Mouse (Mus musculus) G1E (cell line): Measurements from ENCODE around the gene Pfkl. TPM values are rescaled to one million over a fixed set of nuclear protein-coding genes. Genes with fewer than 3 reads are reported as not detected.

ENCODE experiments used
- ATAC-seq: 2 replicates; pipeline ENCODE4 v1.8.0; 2016; ENCODE audit warnings: mild to moderate bottlenecking; ENCODE audit not compliant: insufficient number of reproducible peaks, poor library complexity, low FRiP score, severe bottlenecking; ENCODE audit errors: extremely low read depth
- DNase-seq: peaks from one replicate; pipeline ENCODE4 v3.0.0; 2012; ENCODE audit warnings: low spot score
- H3K27me3 ChIP-seq: 2 replicates; pipeline ENCODE4 v1.6.1; 2012; ENCODE audit warnings: mild to moderate bottlenecking, low read length, inconsistent platforms; ENCODE audit not compliant: insufficient read depth
- H3K36me3 ChIP-seq: replicated peaks from 2 replicates; pipeline ENCODE3; 2012; ENCODE audit warnings: mild to moderate bottlenecking, inconsistent platforms
- H3K4me1 ChIP-seq: 2 replicates; pipeline ENCODE4 v1.6.1; 2012; ENCODE audit warnings: low read depth, low read length, inconsistent platforms, mixed read lengths; ENCODE audit not compliant: insufficient read depth
- H3K4me3 ChIP-seq: 2 replicates; pipeline ENCODE4 v1.5.1; 2012; ENCODE audit warnings: low read depth, mild to moderate bottlenecking, inconsistent platforms, low read length, moderate library complexity, mixed read lengths
- H3K9me3 ChIP-seq: replicated peaks from 2 replicates; pipeline ENCODE4 v1.6.1; 2012; ENCODE audit warnings: inconsistent platforms
- CTCF ChIP-seq: IDR thresholded peaks from 2 replicates; pipeline ENCODE4 v1.5.1; 2012; ENCODE audit warnings: low read depth, low read length, inconsistent platforms, mixed read lengths
- GATA1 ChIP-seq: IDR thresholded peaks from 2 replicates; pipeline ENCODE4 v1.6.1; 2012; ENCODE audit warnings: borderline replicate concordance, low read length, inconsistent platforms, mixed read lengths
- GATA2 ChIP-seq: IDR thresholded peaks from 2 replicates; pipeline ENCODE4 v1.6.1; 2012; ENCODE audit warnings: low read depth, low read length, inconsistent platforms, borderline replicate concordance
- POLR2AphosphoS5 ChIP-seq: IDR thresholded peaks from 2 replicates; pipeline ENCODE4 v1.6.1; 2012; ENCODE audit warnings: low read depth, low read length, inconsistent platforms; ENCODE audit not compliant: insufficient replicate concordance
- TAL1 ChIP-seq: conservative IDR thresholded peaks from 2 replicates; pipeline ENCODE4 v1.6.1; 2012; ENCODE audit warnings: low read depth, low read length, inconsistent platforms, mixed read lengths
- polyA plus RNA-seq: library from polyadenylated mRNA; stranded (reverse); fragments of >175 nt; gene quantifications from 2 replicates; pipeline ENCODE4 v1.2.3, GENCODE M21; 2012
- total RNA-seq, 2 experiments: library from RNA; stranded (forward) in 1 of 2; stranded (reverse) in 1 of 2; fragments of 200-1000 nt in 1 of 2; fragments of >200 nt in 1 of 2; fragmentation: Nextera tagmentation in 1 of 2; gene quantifications; 2 replicates each; pipeline ENCODE4 v1.2.3; 2014 to 2017

Pfkl gene
- total and polyA plus RNA-seq, 3 experiments, result 38.5 to 182 (median 89.1) TPM

DNA sequence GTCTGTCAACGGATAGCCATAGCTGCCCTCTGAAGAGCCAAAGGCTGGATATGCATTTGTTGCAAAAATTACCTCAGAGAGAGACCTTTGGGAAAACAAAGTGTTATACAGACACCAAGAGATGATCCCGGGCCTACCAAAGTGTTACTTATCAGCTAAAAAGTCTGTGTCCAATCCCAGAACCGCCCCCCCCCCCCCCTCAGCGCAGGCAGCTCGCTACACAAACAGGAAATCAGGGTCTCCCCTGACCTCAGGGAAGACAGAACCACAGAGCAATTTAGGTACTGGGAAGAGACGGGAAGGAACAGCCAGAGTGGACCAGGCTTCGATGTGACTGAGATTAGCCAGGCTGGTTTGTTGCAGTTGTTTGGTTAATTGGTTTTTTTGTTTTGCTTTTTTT lies 2.7 kb downstream of the Pfkl start:
- H3K4me3 ChIP-seq, result peak overlapping the region; percentile 91; the same call in 1 of the 2 replicates
- TF ChIP-seq TAL1 (no peak), POLR2AphosphoS5 (no peak), GATA2 (no peak), GATA1 (no peak), CTCF (no peak)
- peaks cover 62% of the 10 kb centered on the region for H3K4me1 ChIP-seq
- no peaks in the 10 kb centered on the region for H3K27me3 ChIP-seq
- no peak for ATAC-seq
- peaks cover 65% of the 10 kb centered on the region for H3K36me3 ChIP-seq
- H3K9me3 ChIP-seq, result no peaks in the 10 kb centered on the region
- DNase-seq, result no peak

DNA sequence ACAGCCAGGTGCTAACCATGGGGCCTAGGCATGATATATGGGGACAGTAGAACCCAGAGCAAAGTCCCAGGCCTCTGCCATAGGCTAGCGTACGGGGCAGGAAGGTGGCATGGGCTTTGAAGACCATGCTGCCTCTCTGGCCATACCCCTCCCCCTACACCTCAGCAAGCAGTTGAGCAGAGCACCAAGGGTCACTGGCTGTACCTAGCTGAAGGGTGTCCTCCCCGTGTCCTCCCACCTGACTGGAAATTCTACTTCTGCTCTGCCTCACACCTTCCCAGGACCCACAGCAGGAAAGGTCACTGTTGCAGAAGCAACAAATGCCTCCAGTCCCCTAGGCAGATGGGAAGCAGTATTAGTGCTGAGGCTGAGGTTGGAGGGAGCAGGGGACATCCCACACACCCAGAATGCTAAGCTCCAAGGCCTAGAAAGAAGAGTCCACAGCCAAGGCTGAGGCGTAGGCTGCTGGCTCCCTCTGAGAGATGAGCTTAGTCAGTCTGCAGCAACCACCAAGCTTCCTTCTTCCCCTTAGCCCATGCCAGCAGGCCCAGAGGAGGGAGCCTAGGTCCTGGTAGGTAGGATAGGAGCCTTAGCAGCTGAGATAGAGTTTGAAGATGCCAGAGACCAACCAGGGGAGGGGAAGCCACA lies 4.0 kb downstream of the Pfkl start:
- peaks cover 70% of the 10 kb centered on the region for H3K4me1 ChIP-seq

DNA sequence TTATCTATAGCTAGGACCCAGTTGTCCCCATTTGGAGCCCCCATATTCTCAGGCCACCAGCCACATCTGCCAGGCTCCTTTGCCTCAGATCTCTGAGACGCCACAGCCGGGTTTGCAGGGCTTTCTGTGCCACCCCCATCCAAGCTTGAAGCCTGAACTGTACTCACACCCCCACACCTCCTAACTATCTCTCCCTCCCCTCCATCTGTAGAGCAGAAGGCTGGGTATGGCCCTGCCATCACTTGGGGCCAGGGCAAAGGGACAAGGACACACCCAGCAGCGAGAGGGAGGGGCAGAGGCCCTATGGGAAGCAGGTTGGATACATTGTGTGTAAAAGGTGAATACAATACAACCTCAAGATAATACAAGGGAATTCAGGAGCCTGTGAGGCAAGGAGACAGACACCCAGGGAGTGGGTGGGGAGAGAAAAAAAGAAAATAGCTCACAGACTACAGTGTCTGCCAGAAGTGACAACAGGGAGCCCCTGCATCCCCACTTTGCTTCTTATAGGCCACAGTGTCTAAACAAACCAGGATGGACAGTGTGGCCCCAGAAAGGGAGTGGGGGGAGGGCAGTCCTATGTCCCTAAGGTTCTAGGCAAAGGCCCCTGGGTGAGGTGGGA lies 5.3 kb downstream of the Pfkl start:
- Histone ChIP-seq H3K9me3 (no peaks in the 10 kb centered on the region), H3K36me3 (peaks cover 91% of the 10 kb centered on the region), H3K27me3 (no peaks in the 10 kb centered on the region), H3K4me3 (peak overlapping the region; percentile 28; the same call in 1 of the 2 replicates), H3K4me1 (peaks cover 63% of the 10 kb centered on the region)
- ATAC-seq, result no peak
- TF ChIP-seq CTCF (no peak), POLR2AphosphoS5 (no peak)
- no peak for DNase-seq

More for the DNA sequence above, 4.0 kb downstream of the Pfkl start:
- Histone ChIP-seq H3K4me3 (peak overlapping the region; percentile 91; the same call in 1 of the 2 replicates), H3K9me3 (no peaks in the 10 kb centered on the region), H3K27me3 (no peaks in the 10 kb centered on the region), H3K36me3 (peaks cover 78% of the 10 kb centered on the region)
- DNase-seq (no peak), ATAC-seq (no peak)
- no peak for TF ChIP-seq CTCF
- no peak for TF ChIP-seq GATA1

DNA sequence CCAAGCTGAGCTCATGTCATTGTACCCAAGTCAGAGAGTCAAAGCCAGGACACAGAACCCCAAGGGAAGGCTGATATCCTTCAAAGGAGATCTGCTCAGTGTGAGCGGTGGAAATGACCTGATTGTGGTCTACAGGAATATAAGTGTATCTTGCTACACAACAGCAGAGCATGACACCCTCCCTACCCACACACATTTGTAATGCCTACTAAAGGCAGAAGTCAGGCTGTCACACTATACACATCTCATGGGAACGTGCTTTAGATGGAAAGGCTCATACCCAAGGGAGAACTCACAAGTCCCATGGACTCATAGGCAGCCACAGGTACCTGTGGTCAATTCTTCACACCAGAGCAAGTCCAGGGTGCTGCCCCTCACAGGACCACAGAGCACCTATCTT lies 7.6 kb downstream of the Pfkl start:
- no peaks in the 10 kb centered on the region for H3K27me3 ChIP-seq
- ATAC-seq, result no peak
- TF ChIP-seq GATA1 (no peak), POLR2AphosphoS5 (no peak), CTCF (no peak), TAL1 (no peak), GATA2 (no peak)
- H3K4me1 ChIP-seq, result peaks cover 48% of the 10 kb centered on the region
- no peak overlapping the region for H3K4me3 ChIP-seq
- peaks cover 96% of the 10 kb centered on the region for H3K36me3 ChIP-seq
- no peak for DNase-seq
- H3K9me3 ChIP-seq, result no peaks in the 10 kb centered on the region

DNA sequence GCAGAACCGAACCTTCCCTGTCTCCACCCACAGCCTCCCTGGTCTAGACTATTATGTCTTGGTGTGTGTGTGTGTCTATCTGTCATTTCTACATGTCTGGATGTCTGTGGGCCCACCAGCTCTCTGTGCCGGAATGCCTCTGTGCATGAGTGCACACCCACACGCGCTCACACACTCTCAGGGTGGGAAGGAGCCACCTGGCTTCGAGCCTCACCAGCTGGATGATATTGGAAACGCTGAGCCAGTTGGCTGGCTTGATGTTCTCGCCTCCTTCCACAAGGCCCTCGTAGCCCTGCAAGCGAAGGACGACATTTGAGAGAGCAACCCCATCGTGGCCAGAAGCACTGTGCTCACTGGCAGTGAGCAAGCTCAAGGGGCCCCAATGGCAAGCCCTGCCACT lies 8.1 kb downstream of the Pfkl start:
- no peak for TF ChIP-seq GATA1
- no peak for TF ChIP-seq TAL1
- TF ChIP-seq CTCF, result no peak
- no peak for TF ChIP-seq GATA2
- no peak for TF ChIP-seq POLR2AphosphoS5
- Histone ChIP-seq H3K4me3 (no peak overlapping the region), H3K4me1 (peaks cover 43% of the 10 kb centered on the region), H3K9me3 (no peaks in the 10 kb centered on the region), H3K27me3 (no peaks in the 10 kb centered on the region), H3K36me3 (peaks cover 97% of the 10 kb centered on the region)
- no peak for ATAC-seq
- no peak for DNase-seq

DNA sequence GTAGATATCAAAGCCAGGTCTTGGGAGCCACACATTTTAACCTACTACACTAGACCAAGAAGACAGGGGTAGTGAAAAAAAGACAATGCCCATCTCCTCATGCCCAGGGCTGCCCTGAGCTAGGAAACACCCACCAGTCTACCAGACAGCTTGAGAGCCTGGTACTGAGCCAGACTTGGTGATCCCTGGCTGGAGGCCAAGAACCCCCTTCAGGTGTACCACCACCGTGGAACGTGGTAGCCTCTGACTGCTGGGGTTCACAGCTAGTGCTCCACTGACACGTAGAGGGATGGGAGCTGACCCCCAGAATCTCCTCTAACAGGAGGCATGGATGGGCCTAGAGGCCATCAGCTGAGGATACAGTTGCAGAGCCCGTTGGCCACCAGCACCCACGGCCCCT lies 9.7 kb downstream of the Pfkl start:
- ATAC-seq (no peak), DNase-seq (no peak)
- Histone ChIP-seq H3K4me3 (no peak overlapping the region), H3K27me3 (no peaks in the 10 kb centered on the region), H3K9me3 (no peaks in the 10 kb centered on the region), H3K36me3 (peaks cover 97% of the 10 kb centered on the region), H3K4me1 (peaks cover 27% of the 10 kb centered on the region)
- TF ChIP-seq CTCF, result no peak
- no peak for TF ChIP-seq GATA2
- TF ChIP-seq GATA1, result no peak
- no peak for TF ChIP-seq POLR2AphosphoS5
- TF ChIP-seq TAL1, result no peak
